Mouse (Mus musculus): ENCODE measurements around the gene Krt5.
"Not testable (repeated sequence)": the region's sequence is repeated elsewhere in the genome, so short reads cannot be mapped to it uniquely, and the experiment has no call there.

Krt5 gene

GRCm38 (mm10) chr15:101712720-101713119 is at the start of gene Krt5:
TSS of gene Krt5 (minus strand) at chr15:101712898.
- DNase-seq (ENCODE audit: low read depth, low spot score), result no peak

GRCm38 (mm10) chr15:101742711-101743110 is 30.0 kb upstream of the Krt5 start, which contains the start of gene Krt71:
TSS of gene Krt71 (minus strand) at chr15:101743109.
- DNase-seq (ENCODE audit: low read depth, low spot score), result peak; percentile 46

GRCm38 (mm10) chr15:101737786-101738185 is 25.1 kb upstream of the Krt5 start:
- peak; percentile 29 for DNase-seq (ENCODE audit: low read depth, low spot score)

- no peak for DNase-seq (ENCODE audit: low read depth, low spot score)
These were observed 18.0 kb upstream of the Krt5 start for GRCm38 (mm10) chr15:101730653-101731052.

- no peak for DNase-seq (ENCODE audit: low read depth, low spot score)
These were observed 12.0 kb upstream of the Krt5 start for GRCm38 (mm10) chr15:101724686-101725085.

- peak; percentile 10 for DNase-seq (ENCODE audit: low read depth, low spot score)
These were observed 3.1 kb upstream of the Krt5 start for GRCm38 (mm10) chr15:101715831-101716230.

- DNase-seq (ENCODE audit: low read depth, low spot score), result no peak
These were observed 1.7 kb upstream of the Krt5 start for GRCm38 (mm10) chr15:101714356-101714755.

- DNase-seq (ENCODE audit: low read depth, low spot score), result no peak
These were observed 1.0 kb upstream of the Krt5 start for GRCm38 (mm10) chr15:101713731-101714130.

- no peak for DNase-seq (ENCODE audit: low read depth, low spot score)
These were observed 4.0 kb downstream of the Krt5 start for GRCm38 (mm10) chr15:101708683-101709082.

GRCm38 (mm10) chr15:101707454-101707853 is 5.2 kb downstream of the Krt5 start:
- DNase-seq (ENCODE audit: low read depth, low spot score), result no peak

- DNase-seq (ENCODE audit: low read depth, low spot score), result peak; percentile 14
These were observed 8.6 kb downstream of the Krt5 start for GRCm38 (mm10) chr15:101704066-101704465.

- no peak for DNase-seq (ENCODE audit: low read depth, low spot score)
These were observed 10.3 kb downstream of the Krt5 start for GRCm38 (mm10) chr15:101702380-101702779.

- DNase-seq (ENCODE audit: low read depth, low spot score), result no peak
These were observed 12.8 kb downstream of the Krt5 start for GRCm38 (mm10) chr15:101699866-101700265.

- DNase-seq (ENCODE audit: low read depth, low spot score), result no peak
These were observed 13.5 kb downstream of the Krt5 start for GRCm38 (mm10) chr15:101699192-101699591.

- peak; percentile 3 for DNase-seq (ENCODE audit: low read depth, low spot score)
These were observed 15.1 kb downstream of the Krt5 start for GRCm38 (mm10) chr15:101697326-101698188.

- DNase-seq (ENCODE audit: low read depth, low spot score), result no peak
These were observed 18.5 kb downstream of the Krt5 start, which contains the start of gene Krt6a for GRCm38 (mm10) chr15:101694207-101694606. TSS of gene Krt6a (minus strand) at chr15:101694307.

GRCm38 (mm10) chr15:101690460-101690859 is 22.2 kb downstream of the Krt5 start:
- DNase-seq (ENCODE audit: low read depth, low spot score), result not testable (repeated sequence)

GRCm38 (mm10) chr15:101688161-101688560 is 24.5 kb downstream of the Krt5 start:
- DNase-seq (ENCODE audit: low read depth, low spot score), result no peak

GRCm38 (mm10) chr15:101680187-101680586 is 32.5 kb downstream of the Krt5 start, which contains the start of gene Krt6b:
TSS of gene Krt6b (minus strand) at chr15:101680287.
- no peak for DNase-seq (ENCODE audit: low read depth, low spot score)

GRCm38 (mm10) chr15:101675978-101676377 is 36.7 kb downstream of the Krt5 start:
- DNase-seq (ENCODE audit: low read depth, low spot score), result no peak
